Mouse (Mus musculus) liver, postnatal 0 days (tissue): ENCODE data around the gene Krtap28-10. TPM values are rescaled to one million over a fixed set of nuclear protein-coding genes. Genes with fewer than 3 reads are reported as not detected.

Source experiments
- ATAC-seq: fragments of 200-750 bp; cut with Nextera tagmentation; 2 replicates; pipeline ENCODE4 v1.8.0; 2017; ENCODE audit warnings: mild to moderate bottlenecking, moderate library complexity
- DNase-seq: peaks from one replicate; pipeline ENCODE4 v3.0.0-alpha.2; 2016
- H3K27ac ChIP-seq: fragments of 300-500 bp; sonication (generic); 2 replicates; pipeline ENCODE4 v1.5.1; 2014; ENCODE audit warnings: antibody characterized with exemption, moderate library complexity, mild to moderate bottlenecking, low read depth
- H3K27me3 ChIP-seq: fragments of 300-500 bp; sonication (generic); 2 replicates; pipeline ENCODE4 v1.6.1; 2014; ENCODE audit warnings: low read length, control low read depth, mixed read lengths; ENCODE audit not compliant: insufficient read depth
- H3K36me3 ChIP-seq: fragments of 300-500 bp; sonication (generic); replicated peaks from 2 replicates; pipeline ENCODE4 v1.6.1; 2014; ENCODE audit warnings: mild to moderate bottlenecking, control low read depth, low read length, moderate library complexity, mixed read lengths; ENCODE audit not compliant: insufficient read depth
- H3K4me1 ChIP-seq: fragments of 300-500 bp; sonication (generic); 2 replicates; pipeline ENCODE4 v1.6.1; 2014; ENCODE audit warnings: antibody characterized with exemption, mild to moderate bottlenecking, control low read depth; ENCODE audit not compliant: insufficient read depth
- H3K4me2 ChIP-seq: fragments of 300-500 bp; sonication (generic); 2 replicates; pipeline ENCODE4 v1.6.1; 2014; ENCODE audit warnings: low read depth, mild to moderate bottlenecking, low read length, moderate library complexity, mixed read lengths
- H3K4me3 ChIP-seq: fragments of 300-500 bp; sonication (generic); 2 replicates; pipeline ENCODE4 v1.5.1; 2014; ENCODE audit warnings: low read depth, low read length
- H3K9ac ChIP-seq: fragments of 300-500 bp; sonication (generic); replicated peaks from 2 replicates; pipeline ENCODE4 v1.6.1; 2014; ENCODE audit warnings: mild to moderate bottlenecking, moderate library complexity
- H3K9me3 ChIP-seq: fragments of 300-500 bp; sonication (generic); 2 replicates; pipeline ENCODE4 v1.6.1; 2016; ENCODE audit warnings: mild to moderate bottlenecking, control low read depth, low read length, mixed read lengths
- CTCF ChIP-seq: sonication (generic); IDR thresholded peaks from 2 replicates; pipeline ENCODE4 v1.5.1; 2016; ENCODE audit warnings: antibody characterized with exemption, low read depth
- EP300 ChIP-seq: IDR thresholded peaks from 2 replicates; pipeline ENCODE4 v1.6.1; 2016; ENCODE audit warnings: antibody characterized with exemption, low read depth, mild to moderate bottlenecking
- WGBS: fragments of 180-500 bp; shearing (Covaris S2); extraction: QIAGEN DNeasy Blood & Tissue Kit; methylation state at CpG from one replicate; pipeline ENCODE4 v1.1.7; 2014; ENCODE audit not compliant: insufficient replicate concordance; 5-methylcytosine and 5-hydroxymethylcytosine counted together
- polyA plus RNA-seq: library from polyadenylated mRNA; unstranded; fragments of >200 nt; fragmentation: Nextera tagmentation; extraction: Ambion mirVana; gene quantifications from 2 replicates; pipeline ENCODE4 v1.2.1, GENCODE M21; 2015

The Krtap28-10 gene
- not detected in 2 replicates for polyA plus RNA-seq

DNA sequence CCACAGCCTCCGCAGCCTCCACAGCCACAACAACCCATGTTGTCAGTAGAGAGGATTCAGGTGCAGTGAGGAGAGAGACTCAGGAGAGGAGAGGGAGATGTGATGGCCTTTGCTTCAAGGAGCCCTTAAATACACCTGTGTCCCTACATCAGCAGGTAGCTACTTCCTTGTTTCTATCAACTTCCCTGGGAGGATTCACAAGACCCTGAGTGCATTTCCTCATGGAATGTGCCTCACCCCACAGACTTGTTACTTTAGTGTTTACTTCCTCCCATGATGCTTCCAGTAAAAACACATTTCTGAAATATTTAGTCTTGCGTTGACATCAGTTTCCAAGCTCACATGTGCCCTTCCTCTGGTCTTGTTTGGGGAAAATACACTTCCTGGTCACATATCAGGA lies at the start of gene Krtap28-10:
Gene Krtap28-10, minus strand, starts transcription at position 101 of the 400 bp plus-strand sequence.
- H3K4me2 ChIP-seq = no peak within 1 kb of the TSS
- no peak within 1 kb of the TSS for H3K27ac ChIP-seq
- H3K9me3 ChIP-seq = no peaks in the 10 kb centered on the region
- 69% methylated on average over 2 of the region's 2 CpGs for WGBS
- H3K4me1 ChIP-seq = 0 out of 2 replicates have a peak, but pooled peaks cover 2% of the 10 kb centered on the region
- DNase-seq = no peak
- no peaks in the 10 kb centered on the region for H3K27me3 ChIP-seq
- no peaks in the 10 kb centered on the region for H3K36me3 ChIP-seq
- ATAC-seq = no peak
- no peak within 1 kb of the TSS for H3K4me3 ChIP-seq
- no peak within 1 kb of the TSS for H3K9ac ChIP-seq
- TF ChIP-seq CTCF = no peak
- no peak for TF ChIP-seq EP300

DNA sequence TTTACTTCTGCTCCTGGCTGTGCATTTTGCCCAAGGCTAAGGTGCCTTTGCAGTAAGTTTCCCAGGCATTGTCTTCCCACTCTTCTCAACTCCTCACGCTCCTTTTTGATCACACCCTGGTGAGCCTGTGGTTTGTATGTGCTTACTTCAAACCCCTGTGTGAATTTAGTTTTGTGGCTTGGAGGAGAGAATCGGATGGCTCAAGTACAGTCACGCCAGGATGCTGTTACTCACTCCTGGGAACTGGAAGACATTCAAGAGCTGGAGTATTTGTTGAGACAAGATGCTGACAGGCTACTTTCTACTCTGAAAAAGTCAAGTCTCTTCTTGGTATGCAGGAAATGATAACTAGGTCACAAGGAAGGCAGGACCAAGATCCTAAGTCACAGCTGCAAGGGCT lies 49.0 kb upstream of the Krtap28-10 start:
- Histone ChIP-seq H3K36me3 (no peaks in the 10 kb centered on the region), H3K9me3 (no peaks in the 10 kb centered on the region), H3K4me3 (no peak overlapping the region), H3K4me1 (no peaks in the 10 kb centered on the region), H3K27me3 (no peaks in the 10 kb centered on the region), H3K27ac (no peak overlapping the region), H3K4me2 (no peak overlapping the region), H3K9ac (no peak overlapping the region)
- DNase-seq = no peak
- no peak for ATAC-seq
- WGBS = 57% methylated on average over 3 of the region's 3 CpGs
- TF ChIP-seq CTCF = no peak
- no peak for TF ChIP-seq EP300

GRCm38 (mm10) chr1:83084790-83085189 lies 42.5 kb upstream of the Krtap28-10 start:
- H3K4me1 ChIP-seq = no peaks in the 10 kb centered on the region
- no peak overlapping the region for H3K27ac ChIP-seq
- WGBS = 79% methylated on average over 2 of the region's 2 CpGs
- no peak overlapping the region for H3K4me2 ChIP-seq
- no peak for TF ChIP-seq EP300
- TF ChIP-seq CTCF = no peak
- DNase-seq = no peak
- H3K9me3 ChIP-seq = no peaks in the 10 kb centered on the region
- H3K4me3 ChIP-seq = no peak overlapping the region
- H3K27me3 ChIP-seq = no peaks in the 10 kb centered on the region
- no peak for ATAC-seq
- H3K9ac ChIP-seq = no peak overlapping the region
- H3K36me3 ChIP-seq = no peaks in the 10 kb centered on the region

DNA sequence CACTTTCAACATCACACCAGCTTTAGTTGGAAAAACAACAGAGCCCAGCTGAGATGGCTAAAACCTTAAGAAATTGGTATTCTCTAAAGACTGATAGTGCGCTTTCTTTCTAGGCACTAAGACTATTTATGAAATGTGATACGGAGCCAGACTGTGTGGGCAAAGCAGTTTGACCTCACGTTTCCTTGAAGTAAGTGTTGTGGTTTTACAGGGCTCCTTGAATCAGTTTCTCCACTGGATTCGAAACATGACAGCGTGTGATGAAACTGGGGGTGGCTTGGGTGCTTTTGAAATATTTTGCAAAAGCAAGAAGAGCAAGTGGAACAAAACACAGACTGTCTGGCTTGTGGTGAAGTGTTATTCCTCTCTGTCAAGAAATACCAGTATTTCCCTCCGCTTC lies 34.7 kb upstream of the Krtap28-10 start:
- H3K4me3 ChIP-seq = no peak overlapping the region
- H3K9ac ChIP-seq = no peak overlapping the region
- H3K9me3 ChIP-seq = no peaks in the 10 kb centered on the region
- H3K4me1 ChIP-seq = no peaks in the 10 kb centered on the region
- ATAC-seq (no peak), DNase-seq (no peak)
- H3K4me2 ChIP-seq = no peak overlapping the region
- H3K27me3 ChIP-seq = no peaks in the 10 kb centered on the region
- no peak for TF ChIP-seq CTCF
- no peak for TF ChIP-seq EP300
- H3K27ac ChIP-seq = no peak overlapping the region
- WGBS = 53% methylated on average over 6 of the region's 6 CpGs
- H3K36me3 ChIP-seq = no peaks in the 10 kb centered on the region

DNA sequence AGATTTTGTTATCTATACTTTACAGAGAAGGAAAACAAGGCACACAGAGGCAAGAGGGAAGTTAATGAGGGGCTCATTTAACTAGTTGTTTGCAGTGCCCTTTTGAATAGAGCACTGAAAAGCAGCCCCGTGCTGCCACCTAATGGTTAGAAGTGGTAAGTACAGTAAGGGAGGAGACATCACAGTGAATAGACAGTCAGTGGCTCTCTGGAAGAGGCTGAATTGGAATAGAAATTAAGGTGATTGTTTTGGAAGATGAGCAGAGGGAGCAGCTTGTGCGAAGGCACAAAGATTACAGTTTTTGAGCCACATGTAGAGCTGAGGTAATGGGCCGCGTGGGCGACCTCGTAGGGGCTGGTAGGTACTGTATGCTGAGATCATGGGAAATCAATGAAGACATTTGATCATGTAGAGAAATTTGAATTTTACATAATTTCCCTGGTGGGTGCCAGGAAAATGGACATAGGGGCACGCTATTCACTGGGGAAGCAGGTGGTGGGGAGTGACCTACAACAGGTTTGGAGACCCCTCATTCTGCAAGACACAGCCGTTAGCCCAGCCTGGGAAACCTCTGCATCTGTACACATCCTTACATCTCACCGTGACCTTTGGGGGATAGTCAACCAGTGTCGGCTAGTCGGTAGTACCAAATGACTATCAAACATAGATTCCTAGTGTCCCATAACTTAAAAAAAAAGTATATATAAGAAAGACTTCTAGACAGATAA lies 34.1 kb upstream of the Krtap28-10 start:
- no peak for ATAC-seq
- Histone ChIP-seq H3K4me1 (no peaks in the 10 kb centered on the region), H3K9ac (no peak overlapping the region), H3K9me3 (no peaks in the 10 kb centered on the region), H3K4me3 (0 out of 2 replicates have a peak overlapping the region, but pooled peaks have one; percentile 17), H3K36me3 (no peaks in the 10 kb centered on the region), H3K27ac (no peak overlapping the region), H3K27me3 (no peaks in the 10 kb centered on the region), H3K4me2 (peak overlapping the region; percentile 47)
- 44% methylated on average over 11 of the region's 11 CpGs for WGBS
- peak; percentile 29 for DNase-seq
- TF ChIP-seq EP300 = no peak
- TF ChIP-seq CTCF = peak; percentile 83

DNA sequence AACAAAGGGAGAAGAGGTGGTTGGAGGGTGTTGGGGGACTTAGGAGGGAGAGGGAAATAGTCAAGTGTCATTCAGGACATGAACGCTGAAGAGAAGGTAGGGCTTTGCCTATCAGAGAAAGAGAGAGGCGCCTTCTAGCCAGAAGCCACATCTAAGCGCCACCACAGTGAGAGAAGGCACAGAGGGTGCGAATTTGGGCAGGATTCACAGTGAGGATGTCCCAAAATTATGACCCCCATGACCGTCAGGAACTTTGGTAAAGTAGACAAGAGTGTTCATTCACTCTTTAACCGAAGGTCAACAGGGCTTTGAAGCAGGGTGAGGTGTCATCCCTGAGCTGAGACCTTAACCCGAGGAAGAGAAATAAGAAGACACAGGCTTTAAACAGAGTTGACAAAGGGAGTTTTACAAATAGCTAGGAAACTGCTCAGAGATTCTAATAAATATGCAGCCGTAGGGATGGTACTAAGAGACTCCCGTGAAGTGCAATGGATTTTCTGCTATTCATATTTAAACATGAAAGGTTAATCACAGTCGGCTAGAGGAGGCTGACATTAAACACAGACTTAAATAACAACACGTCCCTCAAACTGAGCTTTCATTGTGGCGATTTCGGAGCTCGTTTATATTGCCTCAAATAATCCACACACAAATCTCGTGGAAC lies 33.4 kb upstream of the Krtap28-10 start:
- Histone ChIP-seq H3K36me3 (no peaks in the 10 kb centered on the region), H3K4me2 (peak overlapping the region; percentile 47), H3K27me3 (no peaks in the 10 kb centered on the region), H3K9me3 (no peaks in the 10 kb centered on the region), H3K9ac (no peak overlapping the region), H3K27ac (no peak overlapping the region), H3K4me1 (no peaks in the 10 kb centered on the region), H3K4me3 (0 out of 2 replicates have a peak overlapping the region, but pooled peaks have one; percentile 17)
- ATAC-seq = no peak
- DNase-seq = no peak
- no peak for TF ChIP-seq EP300
- TF ChIP-seq CTCF = no peak
- 36% methylated on average over 15 of the region's 15 CpGs for WGBS
